Mouse (Mus musculus) embryonic facial prominence, embryonic 14.5 days (tissue): ENCODE measurements at regions not wholly inside any gene's neighbourhood (a gene's known extent, or its start where the extent isn't known, plus 50 kb on each side); places are given as distances from the start of the nearest gene placed in this dataset.
"Not testable (repeated sequence)": the region's sequence is repeated elsewhere in the genome, so short reads cannot be mapped to it uniquely, and the experiment has no call there.

Experiments used
- ATAC-seq: fragments of 200-750 bp; cut with Nextera tagmentation; 2 replicates; pipeline ENCODE4 v1.8.0; 2017; ENCODE audit warnings: low read depth, moderate number of reproducible peaks, moderate TSS enrichment
- DNase-seq: peaks from one replicate; pipeline ENCODE4 v3.0.0-alpha.2; 2015; ENCODE audit warnings: low spot score
- H3K27ac ChIP-seq: fragments of 300-500 bp; sonication (generic); replicated peaks from 2 replicates; pipeline ENCODE4 v1.5.1; 2014; ENCODE audit warnings: low read depth, mild to moderate bottlenecking, low read length, moderate library complexity
- H3K27me3 ChIP-seq: fragments of 300-500 bp; sonication (generic); replicated peaks from 2 replicates; pipeline ENCODE4 v1.6.1; 2014; ENCODE audit warnings: low read length; ENCODE audit not compliant: control insufficient read depth, insufficient read depth
- H3K36me3 ChIP-seq: fragments of 300-500 bp; sonication (generic); 2 replicates; pipeline ENCODE4 v1.6.1; 2014; ENCODE audit warnings: low read length, mixed read lengths; ENCODE audit not compliant: control insufficient read depth, insufficient read depth
- H3K4me1 ChIP-seq: fragments of 300-500 bp; sonication (generic); 2 replicates; pipeline ENCODE4 v1.6.1; 2014; ENCODE audit warnings: antibody characterized with exemption, low read length; ENCODE audit not compliant: control insufficient read depth, insufficient read depth
- H3K4me2 ChIP-seq: fragments of 300-500 bp; sonication (generic); 2 replicates; pipeline ENCODE4 v1.6.1; 2014; ENCODE audit warnings: low read depth, mild to moderate bottlenecking, low read length, moderate library complexity, mixed read lengths
- H3K4me3 ChIP-seq: fragments of 300-500 bp; sonication (generic); 2 replicates; pipeline ENCODE4 v1.5.1; 2014; ENCODE audit warnings: low read depth, mild to moderate bottlenecking, low read length
- H3K9ac ChIP-seq: fragments of 300-500 bp; sonication (generic); 2 replicates; pipeline ENCODE4 v1.6.1; 2014; ENCODE audit warnings: low read depth, mild to moderate bottlenecking, low read length, moderate library complexity, mixed read lengths
- H3K9me3 ChIP-seq: fragments of 300-500 bp; sonication (generic); 2 replicates; pipeline ENCODE4 v1.6.1; 2016; ENCODE audit warnings: low read length; ENCODE audit not compliant: control insufficient read depth
- WGBS: fragments of 180-500 bp; shearing (Covaris S2); extraction: QIAGEN DNeasy Blood & Tissue Kit; methylation state at CpG from one replicate; pipeline ENCODE4 v1.1.7; 2014; 5-methylcytosine and 5-hydroxymethylcytosine counted together

GRCm38 (mm10) chr2:107117564-107117963, 58.1 kb upstream of the Fshb start:
- no peaks in the 10 kb centered on the region for H3K27me3 ChIP-seq
- no peaks in the 10 kb centered on the region for H3K36me3 ChIP-seq
- H3K9me3 ChIP-seq, result no peaks in the 10 kb centered on the region
- no peak overlapping the region for H3K27ac ChIP-seq
- 78% methylated on average over 6 of the region's 6 CpGs for WGBS
- no peaks in the 10 kb centered on the region for H3K4me1 ChIP-seq
- no peak overlapping the region for H3K9ac ChIP-seq
- ATAC-seq, result no peak
- H3K4me3 ChIP-seq, result no peak overlapping the region
- DNase-seq, result no peak
- no peak overlapping the region for H3K4me2 ChIP-seq

GRCm38 (mm10) chr2:107118711-107119474, 59.4 kb upstream of the Fshb start:
- H3K4me2 ChIP-seq, result no peak overlapping the region
- H3K27ac ChIP-seq, result no peak overlapping the region
- WGBS, result 90% methylated on average over 9 of the region's 9 CpGs
- H3K9ac ChIP-seq, result no peak overlapping the region
- no peaks in the 10 kb centered on the region for H3K9me3 ChIP-seq
- ATAC-seq, result no peak
- no peaks in the 10 kb centered on the region for H3K36me3 ChIP-seq
- no peaks in the 10 kb centered on the region for H3K27me3 ChIP-seq
- H3K4me1 ChIP-seq, result no peaks in the 10 kb centered on the region
- no peak for DNase-seq
- no peak overlapping the region for H3K4me3 ChIP-seq

GRCm38 (mm10) chr2:107119697-107120096, 60.2 kb upstream of the Fshb start:
- no peak overlapping the region for H3K4me2 ChIP-seq
- no peak overlapping the region for H3K4me3 ChIP-seq
- no peak for DNase-seq
- H3K4me1 ChIP-seq, result no peaks in the 10 kb centered on the region
- H3K9me3 ChIP-seq, result no peaks in the 10 kb centered on the region
- no peak overlapping the region for H3K27ac ChIP-seq
- ATAC-seq, result no peak
- H3K36me3 ChIP-seq, result no peaks in the 10 kb centered on the region
- H3K27me3 ChIP-seq, result no peaks in the 10 kb centered on the region
- H3K9ac ChIP-seq, result no peak overlapping the region
- WGBS, result 69% methylated on average over 1 of the region's 1 CpGs

- Histone ChIP-seq H3K9me3 (no peaks in the 10 kb centered on the region), H3K4me1 (no peaks in the 10 kb centered on the region), H3K27me3 (no peaks in the 10 kb centered on the region), H3K9ac (no peak overlapping the region), H3K27ac (no peak overlapping the region), H3K4me3 (no peak overlapping the region), H3K36me3 (no peaks in the 10 kb centered on the region), H3K4me2 (no peak overlapping the region)
- DNase-seq, result no peak
- no peak for ATAC-seq
These were observed 73.7 kb upstream of the Fshb start for GRCm38 (mm10) chr2:107133186-107133585.

- H3K4me3 ChIP-seq, result no peak overlapping the region
- ATAC-seq (no peak), DNase-seq (no peak)
- no peak overlapping the region for H3K4me2 ChIP-seq
- H3K4me1 ChIP-seq, result no peaks in the 10 kb centered on the region
- H3K36me3 ChIP-seq, result no peaks in the 10 kb centered on the region
- WGBS, result 86% methylated on average over 2 of the region's 2 CpGs
- no peak overlapping the region for H3K27ac ChIP-seq
- no peak overlapping the region for H3K9ac ChIP-seq
- no peaks in the 10 kb centered on the region for H3K9me3 ChIP-seq
- no peaks in the 10 kb centered on the region for H3K27me3 ChIP-seq
These were observed 89.9 kb upstream of the Fshb start for GRCm38 (mm10) chr2:107149317-107149716.

- Histone ChIP-seq H3K27ac (no peak overlapping the region), H3K4me2 (no peak overlapping the region), H3K27me3 (no peaks in the 10 kb centered on the region), H3K9me3 (no peaks in the 10 kb centered on the region), H3K4me1 (no peaks in the 10 kb centered on the region), H3K4me3 (no peak overlapping the region), H3K36me3 (no peaks in the 10 kb centered on the region), H3K9ac (no peak overlapping the region)
- ATAC-seq, result no peak
- 85% methylated on average over 2 of the region's 2 CpGs for WGBS
- DNase-seq, result no peak
These were observed 90.4 kb upstream of the Fshb start for GRCm38 (mm10) chr2:107149851-107150250.

- 78% methylated on average over 3 of the region's 3 CpGs for WGBS
- Histone ChIP-seq H3K27ac (no peak overlapping the region), H3K4me1 (no peaks in the 10 kb centered on the region), H3K4me3 (no peak overlapping the region), H3K27me3 (no peaks in the 10 kb centered on the region), H3K9me3 (no peaks in the 10 kb centered on the region), H3K36me3 (no peaks in the 10 kb centered on the region), H3K9ac (no peak overlapping the region), H3K4me2 (no peak overlapping the region)
- DNase-seq (no peak), ATAC-seq (no peak)
These were observed 90.9 kb upstream of the Fshb start for GRCm38 (mm10) chr2:107150373-107150772.

- no peaks in the 10 kb centered on the region for H3K36me3 ChIP-seq
- H3K4me3 ChIP-seq, result no peak overlapping the region
- no peak overlapping the region for H3K27ac ChIP-seq
- H3K27me3 ChIP-seq, result no peaks in the 10 kb centered on the region
- no peak for DNase-seq
- H3K4me2 ChIP-seq, result no peak overlapping the region
- no peaks in the 10 kb centered on the region for H3K4me1 ChIP-seq
- no peak for ATAC-seq
- H3K9me3 ChIP-seq, result no peaks in the 10 kb centered on the region
- H3K9ac ChIP-seq, result no peak overlapping the region
These were observed 92.4 kb upstream of the Fshb start for GRCm38 (mm10) chr2:107151878-107152277.

GRCm38 (mm10) chr2:107158836-107159402, 99.5 kb upstream of the Fshb start:
- H3K4me1 ChIP-seq, H3K27me3 ChIP-seq, H3K9me3 ChIP-seq, H3K9ac ChIP-seq, DNase-seq, H3K36me3 ChIP-seq, H3K27ac ChIP-seq, H3K4me3 ChIP-seq, ATAC-seq, H3K4me2 ChIP-seq: not testable (repeated sequence)
- WGBS, result 84% methylated on average over 13 of the region's 13 CpGs
